Mouse (Mus musculus) erythroid progenitor cell, adult 5-6 weeks (primary cell): ENCODE measurements around the gene Usp47. TPM values are rescaled to one million over a fixed set of nuclear protein-coding genes. Genes with fewer than 3 reads are reported as not detected.
"Not testable (repeated sequence)": the region's sequence is repeated elsewhere in the genome, so short reads cannot be mapped to it uniquely, and the experiment has no call there.

ENCODE experiments used
- ATAC-seq: replicated peaks from 2 replicates; pipeline ENCODE4 v1.8.0; 2016; ENCODE audit warnings: moderate number of reproducible peaks, mild to moderate bottlenecking, moderate TSS enrichment, inconsistent platforms; ENCODE audit not compliant: poor library complexity, low FRiP score, severe bottlenecking
- total RNA-seq, 2 experiments: library from RNA; stranded (forward) in 1 of 2; stranded (reverse) in 1 of 2; fragments of 150-400 nt in 1 of 2; fragments of 186-747, 209-891 nt in 1 of 2; gene quantifications; 2 replicates each; pipeline versions ENCODE4 v1.2.3 to v1.2.4; 2015 to 2017; ENCODE audit warnings: low replicate concordance in 2 of 2

Gene Usp47
- total RNA-seq, 2 experiments from 2014 or later: 24.7 to 62.9 TPM

- ATAC-seq: no peak
Observed at GRCm38 (mm10) chr7:112035804-112036203, 12.5 kb downstream of the Usp47 start.

- ATAC-seq: no peak
Observed at GRCm38 (mm10) chr7:112036636-112037035, 13.3 kb downstream of the Usp47 start.

GRCm38 (mm10) chr7:112040271-112040670 is 17.0 kb downstream of the Usp47 start:
- ATAC-seq: no peak

GRCm38 (mm10) chr7:112042758-112043157 is 19.5 kb downstream of the Usp47 start:
- ATAC-seq: no peak

GRCm38 (mm10) chr7:112045249-112045648 is 21.9 kb downstream of the Usp47 start:
- ATAC-seq: no peak

- no peak for ATAC-seq
Observed at GRCm38 (mm10) chr7:112045794-112046388, 22.6 kb downstream of the Usp47 start.

- no peak for ATAC-seq
Observed at GRCm38 (mm10) chr7:112048643-112049042, 25.3 kb downstream of the Usp47 start.

GRCm38 (mm10) chr7:112053667-112054066 is 30.4 kb downstream of the Usp47 start:
- no peak for ATAC-seq

GRCm38 (mm10) chr7:112055901-112056625 is 32.8 kb downstream of the Usp47 start:
- no peak for ATAC-seq

GRCm38 (mm10) chr7:112074868-112075267 is 51.6 kb downstream of the Usp47 start:
- no peak for ATAC-seq

DNA sequence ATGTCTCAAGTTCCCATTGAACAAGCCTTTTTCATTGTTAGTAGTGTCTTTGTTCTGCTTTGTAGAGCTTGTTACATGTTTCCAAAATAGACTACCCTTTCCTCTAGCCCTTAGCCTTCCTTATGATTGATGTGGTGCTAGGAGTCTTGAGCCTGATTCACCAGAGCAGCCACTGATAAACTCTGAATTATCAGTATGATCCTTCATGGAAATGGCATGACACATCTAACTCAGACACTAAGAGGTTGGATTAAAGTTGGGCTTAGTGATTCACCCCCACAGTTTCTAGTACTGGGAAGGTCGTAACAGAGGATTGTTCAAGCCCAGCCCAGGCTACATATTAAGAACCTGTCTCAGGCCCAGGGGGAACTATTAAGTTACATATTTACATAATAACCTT is 59.3 kb downstream of the Usp47 start:
- no peak for ATAC-seq

GRCm38 (mm10) chr7:112084222-112084621 is 60.9 kb downstream of the Usp47 start:
- ATAC-seq: no peak

GRCm38 (mm10) chr7:112085062-112085461 is 61.8 kb downstream of the Usp47 start:
- ATAC-seq: peak; percentile 83

DNA sequence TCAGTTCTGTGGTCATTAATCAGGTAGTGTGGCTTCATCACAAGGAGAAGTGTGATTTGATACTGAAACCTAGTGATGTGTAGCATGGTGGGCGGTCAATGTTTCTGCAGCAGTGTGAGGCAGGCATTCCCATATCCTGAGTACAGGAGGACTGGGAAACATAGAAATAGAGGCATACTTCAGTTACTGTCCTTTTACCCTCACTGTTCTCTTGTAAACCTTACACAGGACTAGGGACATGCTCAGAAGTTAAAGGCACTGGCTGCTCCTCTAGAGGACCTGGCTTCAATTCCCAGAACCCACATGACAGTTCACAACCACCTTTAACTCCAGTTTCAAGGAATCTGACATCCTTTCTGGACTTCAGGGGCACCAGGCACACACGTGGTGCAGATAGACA is 62.9 kb downstream of the Usp47 start:
- ATAC-seq: no peak

DNA sequence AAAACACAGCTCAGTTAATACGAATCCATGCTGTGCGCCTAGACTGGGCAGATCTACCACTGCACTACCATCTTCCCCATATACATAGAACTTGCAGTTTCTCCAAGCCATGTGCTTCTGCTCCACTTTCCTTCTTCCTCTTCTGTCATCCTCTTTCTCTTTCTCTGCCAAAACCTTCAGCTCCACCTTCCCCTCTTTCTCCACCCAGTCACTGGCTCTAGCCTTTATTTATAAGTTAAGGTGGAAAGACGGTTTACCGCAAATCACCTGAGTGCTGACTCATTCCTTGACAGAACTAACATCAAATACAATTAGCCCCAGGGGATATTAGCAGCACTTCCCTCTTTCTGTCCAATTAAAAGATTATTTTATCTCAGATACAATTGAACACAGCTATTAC is 71.6 kb downstream of the Usp47 start:
- ATAC-seq: not testable (repeated sequence)

DNA sequence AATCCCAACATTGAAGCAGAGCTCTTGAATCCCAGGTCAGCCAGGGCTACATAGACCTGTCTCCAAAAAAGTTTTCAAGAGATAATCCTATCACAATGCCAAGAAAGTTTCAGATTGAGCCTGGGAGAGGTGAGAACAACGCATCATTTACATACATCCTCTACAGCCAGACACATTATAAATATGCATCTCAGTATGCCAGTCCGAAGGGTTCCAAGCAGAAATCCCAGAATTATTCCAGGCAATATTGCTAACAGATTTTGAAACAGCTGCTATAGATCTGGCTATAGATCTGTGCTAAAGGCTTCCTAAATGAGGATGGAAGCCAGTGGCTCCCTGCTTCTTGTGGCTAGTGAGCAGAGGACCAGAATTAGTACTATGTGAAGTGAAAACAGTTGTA is 77.6 kb downstream of the Usp47 start:
- no peak for ATAC-seq

DNA sequence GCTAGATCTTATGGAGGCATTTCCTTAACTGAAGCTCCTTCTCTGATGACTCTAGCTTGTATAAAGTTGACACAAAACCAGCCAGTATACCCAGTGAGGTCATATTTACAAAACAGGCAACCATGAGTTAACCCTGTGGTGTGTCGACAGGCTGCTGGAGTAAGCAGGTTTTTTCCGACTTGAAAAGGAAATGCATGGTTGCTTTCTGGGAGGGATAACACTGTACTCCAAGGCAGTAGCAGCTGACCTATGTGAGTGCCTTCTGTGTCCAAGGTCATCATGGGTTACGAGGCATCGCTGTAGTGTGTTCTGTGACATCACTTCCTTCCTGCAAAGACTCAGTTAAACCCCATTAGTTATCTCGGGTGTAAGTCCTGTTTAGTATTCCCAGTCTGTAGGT is 79.6 kb downstream of the Usp47 start:
- ATAC-seq: no peak

DNA sequence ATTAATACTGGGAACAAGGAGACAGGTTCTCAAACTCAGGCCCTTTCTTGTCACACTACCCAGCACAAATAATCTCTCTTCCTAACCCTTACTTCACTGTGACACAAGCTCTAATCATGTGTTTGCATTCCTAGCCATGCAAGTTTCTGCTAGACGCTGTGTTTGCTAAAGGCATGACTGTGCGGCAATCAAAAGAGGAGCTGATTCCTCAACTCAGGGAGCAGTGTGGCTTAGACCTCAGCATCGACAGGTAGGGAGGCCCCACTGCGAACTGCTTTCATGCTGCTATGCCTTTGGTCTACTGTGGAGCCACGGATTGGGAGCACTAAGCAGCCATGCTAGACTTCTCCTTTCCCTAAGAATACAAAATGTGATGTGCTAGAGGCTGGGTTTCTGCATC is 80.5 kb downstream of the Usp47 start:
- ATAC-seq: no peak

DNA sequence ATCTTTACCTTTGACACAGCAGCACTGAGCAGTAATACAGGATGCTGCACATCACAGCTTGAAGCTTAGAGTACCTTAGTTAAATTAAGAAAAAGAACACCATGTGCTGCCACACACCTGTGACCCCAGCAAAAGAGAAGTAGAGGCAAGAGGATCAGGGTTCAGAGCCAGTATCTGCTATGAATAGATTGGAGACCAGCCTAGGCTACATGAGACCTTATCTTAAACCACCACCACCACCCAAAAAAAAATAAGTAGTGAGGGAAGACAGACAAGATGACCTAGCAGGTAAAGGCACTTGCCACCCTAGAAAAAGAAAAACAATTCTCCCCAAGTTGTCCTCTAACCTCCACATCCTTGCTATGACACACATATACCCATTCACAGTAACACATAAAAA is 85.5 kb downstream of the Usp47 start:
- ATAC-seq: no peak

GRCm38 (mm10) chr7:112110638-112111372 is 87.5 kb downstream of the Usp47 start:
- ATAC-seq: no peak

DNA sequence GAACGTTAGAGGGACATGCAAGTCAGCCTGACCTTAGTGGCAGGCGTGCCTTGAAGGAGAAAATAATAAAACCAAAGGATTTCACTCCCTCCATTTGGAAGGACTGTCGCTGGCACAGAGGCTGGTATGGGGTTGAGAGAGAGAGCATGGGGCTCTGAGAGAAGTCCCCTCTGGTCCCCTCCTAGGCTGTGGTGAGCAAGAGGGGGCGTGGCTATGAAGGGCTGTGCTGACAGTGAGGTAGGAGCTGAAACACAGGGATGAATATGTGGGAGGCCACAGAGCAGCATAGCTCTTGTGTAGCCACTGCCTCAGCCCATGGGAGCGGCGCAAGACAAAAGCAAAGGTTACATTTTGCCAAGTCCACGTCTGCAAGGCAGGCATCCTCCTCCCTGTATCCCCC is 94.2 kb downstream of the Usp47 start:
- no peak for ATAC-seq
